Mouse (Mus musculus) ES-Bruce4 (cell line): Measurements from ENCODE around the gene Gucy2g. TPM values are rescaled to one million over a fixed set of nuclear protein-coding genes. Genes with fewer than 3 reads are reported as not detected.

Source experiments
- H3K27ac ChIP-seq: 2 replicates; pipeline ENCODE4 v1.5.1; 2012; ENCODE audit warnings: low read length, inconsistent platforms; ENCODE audit not compliant: insufficient read depth
- H3K27me3 ChIP-seq: 2 replicates; pipeline ENCODE4 v1.6.1; 2012; ENCODE audit warnings: mild to moderate bottlenecking, low read length, inconsistent platforms; ENCODE audit not compliant: control insufficient read depth, poor library complexity, insufficient read depth, severe bottlenecking
- H3K36me3 ChIP-seq: 2 replicates; pipeline ENCODE4 v1.6.1; 2012; ENCODE audit warnings: inconsistent platforms, mild to moderate bottlenecking, low read length, moderate library complexity; ENCODE audit not compliant: control insufficient read depth, poor library complexity, insufficient read depth, severe bottlenecking
- H3K4me1 ChIP-seq: one replicate; pipeline ENCODE4 v1.8.1; 2011; ENCODE audit warnings: low read length; ENCODE audit not compliant: control insufficient read depth, insufficient read depth
- H3K4me3 ChIP-seq: 2 replicates; pipeline ENCODE4 v1.5.1; 2011; ENCODE audit warnings: low read depth, mild to moderate bottlenecking, low read length
- H3K9ac ChIP-seq: 2 replicates; pipeline ENCODE4 v1.6.1; 2012; ENCODE audit warnings: low read depth, mild to moderate bottlenecking, inconsistent platforms; ENCODE audit not compliant: poor library complexity, severe bottlenecking
- H3K9me3 ChIP-seq: replicated peaks from 2 replicates; pipeline ENCODE4 v1.6.1; 2012; ENCODE audit warnings: mild to moderate bottlenecking, low read length, inconsistent platforms; ENCODE audit not compliant: control insufficient read depth, poor library complexity, insufficient read depth, severe bottlenecking
- CTCF ChIP-seq: IDR thresholded peaks from one replicate; pipeline ENCODE4 v1.8.1; 2011; ENCODE audit warnings: low read depth, low read length
- EP300 ChIP-seq: IDR thresholded peaks from 2 replicates; pipeline ENCODE4 v1.6.1; 2011; ENCODE audit warnings: low read depth, low read length; ENCODE audit not compliant: insufficient read depth
- POLR2A ChIP-seq: IDR thresholded peaks from one replicate; pipeline ENCODE4 v1.8.1; 2011; ENCODE audit warnings: low read length; ENCODE audit not compliant: insufficient read depth
- polyA plus RNA-seq: library from polyadenylated mRNA; stranded (reverse); fragments of >200 nt; gene quantifications from 2 replicates; pipeline ENCODE4 v1.2.4, GENCODE M21; 2011; ENCODE audit warnings: low read depth; ENCODE audit not compliant: missing spikeins, insufficient read depth, insufficient read length

Gene Gucy2g
- polyA plus RNA-seq, 1 experiment, result 0.25 TPM

DNA sequence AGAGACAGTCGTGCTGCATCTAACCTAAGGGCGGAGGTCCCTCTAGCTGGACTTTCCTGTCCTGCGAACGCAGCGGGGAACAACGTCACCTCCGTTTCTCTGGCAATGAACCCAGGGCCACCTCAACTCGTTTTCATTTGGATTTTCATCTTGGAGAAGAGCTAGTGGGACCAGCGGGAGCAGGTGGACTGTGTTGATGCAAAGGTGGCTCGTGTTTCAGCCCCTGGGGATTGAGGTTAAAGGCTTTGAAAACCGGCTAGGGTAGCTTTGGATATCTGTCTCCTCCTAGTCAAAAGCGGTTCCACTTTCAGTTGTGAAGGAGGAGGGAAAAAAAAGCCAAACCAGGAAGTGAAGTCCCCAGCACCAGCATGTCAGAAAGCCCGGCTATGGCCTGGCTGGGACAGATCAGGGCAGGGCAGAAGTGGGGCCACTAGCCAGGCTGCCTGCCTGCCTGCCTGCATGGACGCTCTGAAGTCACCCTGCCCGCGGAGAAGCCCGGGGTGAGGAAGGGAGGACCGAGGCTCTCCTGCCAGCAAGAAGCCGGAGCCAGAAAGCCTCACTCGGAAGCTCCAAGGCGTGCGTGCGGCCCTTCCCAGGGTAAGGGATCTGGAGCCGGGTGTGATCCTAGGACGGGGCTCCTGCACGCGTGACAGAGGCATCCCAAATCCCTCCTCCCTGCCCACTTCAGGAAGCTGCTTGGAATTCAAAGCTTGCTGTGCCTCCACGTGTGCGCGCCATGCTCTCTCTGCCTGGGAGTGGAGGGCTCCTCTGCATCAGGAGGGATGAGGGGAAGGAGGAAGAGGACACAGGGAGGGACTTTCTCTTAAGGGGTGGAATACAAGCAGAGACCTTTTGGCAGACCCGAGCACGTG lies 12.8 kb upstream of the Gucy2g start:
- peaks cover 2% of the 10 kb centered on the region for H3K4me1 ChIP-seq
- no peaks in the 10 kb centered on the region for H3K36me3 ChIP-seq
- H3K9me3 ChIP-seq, result peaks cover 3% of the 10 kb centered on the region
- TF ChIP-seq CTCF (no peak), EP300 (no peak), POLR2A (no peak)
- H3K9ac ChIP-seq, result peak overlapping the region; percentile 82
- no peaks in the 10 kb centered on the region for H3K27me3 ChIP-seq
- H3K27ac ChIP-seq, result peak overlapping the region; percentile 58
- peak overlapping the region; percentile 85 for H3K4me3 ChIP-seq

DNA sequence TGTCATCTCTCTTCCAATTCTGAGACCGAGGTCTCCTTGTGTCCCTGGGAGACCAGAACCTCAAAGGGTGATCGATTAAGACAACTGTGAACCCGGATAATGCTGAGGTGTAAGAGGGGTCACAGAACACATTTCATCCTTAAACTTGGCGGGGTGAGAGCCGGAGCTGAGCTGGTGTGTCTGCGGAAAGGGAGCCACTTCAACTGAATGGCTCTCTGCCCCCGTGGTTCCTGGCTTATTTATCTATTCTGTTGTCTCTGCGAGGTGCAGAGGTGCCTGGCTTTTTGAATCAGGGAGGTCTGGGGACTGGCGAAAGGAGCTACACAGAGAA lies 12.2 kb upstream of the Gucy2g start:
- peaks cover 2% of the 10 kb centered on the region for H3K4me1 ChIP-seq
- no peaks in the 10 kb centered on the region for H3K36me3 ChIP-seq
- H3K27me3 ChIP-seq, result no peaks in the 10 kb centered on the region
- H3K9me3 ChIP-seq, result peaks cover 3% of the 10 kb centered on the region
- H3K4me3 ChIP-seq, result peak overlapping the region; percentile 85
- TF ChIP-seq POLR2A (no peak), CTCF (no peak), EP300 (no peak)
- H3K27ac ChIP-seq, result no peak overlapping the region
- peak overlapping the region; percentile 82 for H3K9ac ChIP-seq

DNA sequence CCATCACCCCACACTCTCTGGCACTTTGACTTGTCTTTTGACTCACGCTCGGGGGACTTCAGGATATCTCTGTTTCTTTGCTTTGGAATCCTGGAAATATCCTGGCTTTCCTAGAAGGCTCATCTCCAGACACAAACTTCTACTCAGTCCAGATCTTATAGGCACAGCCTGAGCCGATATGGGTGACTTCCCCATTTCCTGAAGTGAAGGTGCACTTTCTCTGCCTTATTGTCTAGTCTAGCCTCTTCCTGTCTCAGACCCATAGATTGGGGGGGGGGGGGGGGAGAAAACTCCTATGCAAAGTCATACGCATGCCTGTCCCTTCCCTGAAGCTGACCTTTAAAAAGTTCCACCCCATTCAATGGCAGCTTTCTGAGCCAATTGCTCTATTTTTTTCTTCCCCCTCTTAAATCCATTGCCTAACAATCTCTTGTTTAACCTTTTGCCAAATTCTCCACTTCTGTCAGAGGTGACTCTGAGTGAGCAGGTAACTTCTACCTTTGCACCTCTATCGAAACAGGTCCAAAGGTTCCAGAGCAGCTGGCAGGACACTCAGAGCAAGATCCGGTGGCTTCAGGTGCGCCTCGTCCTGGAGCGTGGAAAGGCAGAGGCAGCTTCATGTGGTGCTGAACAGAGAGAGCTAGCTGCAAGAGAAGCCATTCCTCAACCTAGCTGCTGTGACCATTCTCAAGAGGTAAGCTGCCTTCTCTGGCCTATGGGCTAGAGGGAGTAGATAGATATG lies 10.5 kb upstream of the Gucy2g start, which contains the start of gene Acsl5:
Gene Acsl5 (plus strand): TSS at position 556 of the 742 bp plus-strand sequence.
- TF ChIP-seq EP300 (no peak), POLR2A (no peak), CTCF (no peak)
- peaks cover 2% of the 10 kb centered on the region for H3K4me1 ChIP-seq
- H3K27me3 ChIP-seq, result no peaks in the 10 kb centered on the region
- no peaks in the 10 kb centered on the region for H3K36me3 ChIP-seq
- H3K9ac ChIP-seq, result no peak within 1 kb of the TSS
- peaks cover 3% of the 10 kb centered on the region for H3K9me3 ChIP-seq
- no peak within 1 kb of the TSS for H3K4me3 ChIP-seq
- no peak within 1 kb of the TSS for H3K27ac ChIP-seq

DNA sequence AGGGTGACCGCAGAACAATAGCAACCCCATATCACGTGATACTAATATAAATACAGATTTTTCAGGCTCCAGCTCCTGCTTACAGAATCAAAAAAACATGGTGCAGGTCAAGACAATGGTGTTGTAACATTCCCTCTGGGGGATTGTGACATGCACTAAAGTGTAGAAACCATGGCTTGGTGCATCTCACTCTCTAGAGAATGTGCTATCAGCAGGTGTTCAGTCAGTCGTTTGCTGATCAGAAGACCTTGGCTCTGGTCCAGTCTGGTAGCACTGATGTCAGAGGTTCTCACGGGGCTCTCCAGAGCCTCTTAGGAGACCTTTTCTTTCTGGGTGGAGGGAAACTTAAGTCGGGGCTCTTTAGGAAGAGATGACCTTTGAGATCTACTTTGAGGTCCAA lies 9.4 kb upstream of the Gucy2g start:
- Histone ChIP-seq H3K9ac (no peak overlapping the region), H3K4me1 (peaks cover 2% of the 10 kb centered on the region), H3K9me3 (peaks cover 3% of the 10 kb centered on the region), H3K27ac (no peak overlapping the region), H3K36me3 (no peaks in the 10 kb centered on the region), H3K4me3 (no peak overlapping the region), H3K27me3 (no peaks in the 10 kb centered on the region)
- TF ChIP-seq POLR2A (no peak), CTCF (no peak), EP300 (no peak)

DNA sequence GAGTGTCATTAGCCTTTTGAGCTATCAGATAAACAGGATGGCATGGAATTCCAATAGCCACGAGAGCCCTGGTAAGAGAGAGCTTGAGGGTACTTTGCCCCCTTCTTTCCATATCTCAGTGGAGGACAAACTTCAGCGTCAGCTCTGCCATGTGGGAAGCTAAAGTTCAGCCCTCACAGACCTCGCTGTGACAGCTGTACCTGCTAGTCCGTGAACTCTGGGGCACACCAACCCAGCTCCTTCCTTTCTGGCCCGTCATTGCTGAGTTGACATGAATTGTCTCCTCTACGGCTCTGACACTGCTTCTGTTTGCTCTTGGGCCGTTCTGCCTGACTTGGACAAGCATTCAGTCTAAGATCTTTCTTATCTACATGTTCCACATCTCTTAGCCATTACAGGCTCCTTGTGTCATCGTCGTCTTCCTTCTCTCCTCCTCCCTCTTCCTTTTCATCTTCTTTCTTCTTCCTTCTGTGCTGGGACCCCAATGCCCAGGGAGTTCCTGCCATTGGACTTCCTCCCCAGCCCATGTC lies 7.0 kb upstream of the Gucy2g start:
- no peak overlapping the region for H3K9ac ChIP-seq
- no peaks in the 10 kb centered on the region for H3K36me3 ChIP-seq
- H3K27me3 ChIP-seq, result 0 out of 2 replicates have a peak, but pooled peaks cover 2% of the 10 kb centered on the region
- TF ChIP-seq POLR2A (no peak), EP300 (no peak), CTCF (no peak)
- peaks cover 3% of the 10 kb centered on the region for H3K9me3 ChIP-seq
- no peak overlapping the region for H3K27ac ChIP-seq
- H3K4me3 ChIP-seq, result no peak overlapping the region
- no peaks in the 10 kb centered on the region for H3K4me1 ChIP-seq
